Mouse (Mus musculus): Measurements from ENCODE around the gene Sdhaf2. TPM values are rescaled to one million over a fixed set of nuclear protein-coding genes. Genes with fewer than 3 reads are reported as not detected.

Gene Sdhaf2
- total RNA-seq, 2 experiments from 2014 or later: 49.3 to 49.6 TPM

Other genes with a start within 250 kb of the Sdhaf2 start
- 1 to 10 TPM; 6.9 to 8.9 TPM for gene Dagla, start 221.3 kb downstream of the Sdhaf2 start, total RNA-seq (2021)
- gene Syt7, start 137.1 kb downstream of the Sdhaf2 start, total RNA-seq (2021): 1 to 10 TPM; 2.3 to 2.5 TPM
- under 1 TPM; 0.23 to 0.27 TPM for gene Lrrc10b, start 68.7 kb downstream of the Sdhaf2 start, total RNA-seq (2021)
- under 1 TPM; 0.46 to 0.49 TPM for gene Ppp1r32, start 43.2 kb downstream of the Sdhaf2 start, total RNA-seq (2021)
- gene Cpsf7, start 876 bp downstream of the Sdhaf2 start, total RNA-seq (2021): 10 to 100 TPM; 15.7 to 19.1 TPM
- 1 to 10 TPM; 1.8 to 2.7 TPM for gene Tmem216, start 30.1 kb upstream of the Sdhaf2 start, total RNA-seq (2021)
- gene Cyb561a3, start 51.0 kb upstream of the Sdhaf2 start, total RNA-seq (2021): 1 to 10 TPM; 5.4 to 5.8 TPM
- under 1 TPM; 0.71 to 0.94 TPM for gene Tmem138, start 51.2 kb upstream of the Sdhaf2 start, total RNA-seq (2021)
- gene Ddb1, start 79.2 kb upstream of the Sdhaf2 start, total RNA-seq (2021): 100 to 1,000 TPM; 111 to 120 TPM
- gene Tkfc, start 79.5 kb upstream of the Sdhaf2 start, total RNA-seq (2021): 1 to 10 TPM; 2.4 to 4.0 TPM
- gene Vwce, start 108.1 kb upstream of the Sdhaf2 start, total RNA-seq (2021): not detected
- gene Pga5, start 151.9 kb upstream of the Sdhaf2 start, total RNA-seq (2021): not detected
- 10 to 100 TPM; 16.1 to 21.6 TPM for gene Vps37c, start 162.6 kb upstream of the Sdhaf2 start, total RNA-seq (2021)
- under 1 TPM in 1 of 2 experiments, not detected in 1; 0.59 TPM for gene Cd5, start 212.9 kb upstream of the Sdhaf2 start, total RNA-seq (2021)

Measured in gastrocnemius, postnatal 36 days (tissue).